18 mouse cellular contexts compared by ENCODE assay signal in the genomic region with DNA sequence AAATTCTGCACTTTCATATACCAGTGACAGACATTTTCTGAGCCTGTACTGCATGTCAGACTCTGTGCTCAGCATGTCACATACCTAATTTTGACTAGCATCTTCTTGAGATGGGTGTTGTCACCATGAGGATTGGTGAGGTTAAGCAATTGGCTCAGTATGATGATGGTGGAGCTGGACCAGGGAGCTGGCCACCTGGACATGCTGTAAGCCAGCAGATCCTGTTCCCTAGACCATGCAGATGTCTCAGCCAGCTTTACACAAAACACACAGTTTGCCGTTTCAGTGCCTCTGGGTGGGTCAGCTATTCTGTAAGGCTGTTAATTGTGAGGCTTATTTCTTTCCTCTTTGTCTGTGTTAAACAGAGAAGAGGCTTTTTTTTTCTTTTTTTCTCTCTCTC. TPM values are rescaled to one million over a fixed set of nuclear protein-coding genes. Genes with fewer than 3 reads are reported as not detected.
DNase-seq lines count a peak whose midpoint lies in the region; ATAC-seq and TF ChIP-seq lines count a peak whose summit lies in the region.
"Had no signal": no experiment of that assay in that cellular context is flagged by ENCODE, and none has a peak within 500 bp of the region (broad histone marks: within the 10 kb centered on the region; RNA-seq: fewer than 3 reads in every experiment).

No protein-coding gene starts in this region.

- H3K36me3 ChIP-seq in forebrain, embryonic 13.5 days (ENCODE audit: poor library complexity, severe bottlenecking): no peaks in the 10 kb centered on the region
- H3K36me3 ChIP-seq in midbrain, embryonic 14.5 days (ENCODE audit: control insufficient read depth, insufficient read depth, low read length): no peaks in the 10 kb centered on the region
- H3K36me3 ChIP-seq: neural tube, embryonic 12.5 days had no signal

- no peak for TF ChIP-seq CTCF in layer of hippocampus, adult 2 months (conservative IDR thresholded peaks at IDR 0.05)

- H3K4me2 ChIP-seq in forebrain, embryonic 13.5 days: no peak overlapping the region
- no peak overlapping the region for H3K4me2 ChIP-seq in midbrain, embryonic 14.5 days (ENCODE audit: low read length)
- H3K4me2 ChIP-seq: limb, embryonic 12.5 days; neural tube, embryonic 12.5 days had no signal

- no peak overlapping the region for H3K4me3 ChIP-seq in layer of hippocampus, adult 2 months
- H3K4me3 ChIP-seq in forebrain, embryonic 13.5 days: no peak overlapping the region
- H3K4me3 ChIP-seq in midbrain, embryonic 14.5 days (replicated peaks; ENCODE audit: low read depth, low read length): no peak overlapping the region
- H3K4me3 ChIP-seq: erythroblast, embryonic 14.5 days; heart, embryonic 10.5 days; limb, embryonic 12.5 days; neural tube, embryonic 12.5 days had no signal

- DNase-seq in cerebellum, adult 9-11 months: peak; percentile 58
- no peak for DNase-seq in cerebellum, adult 8-10 months
- DNase-seq in layer of hippocampus, adult 2 months (ENCODE audit: low spot score in 2 of 2): no peak
- DNase-seq in layer of hippocampus, adult 11-12 months (ENCODE audit: low spot score): no peak
- no peak for DNase-seq in midbrain, embryonic 14.5 days
- no peak for DNase-seq in kidney, postnatal 25 days
- no peak for DNase-seq in frontal cortex, postnatal 14 days (ENCODE audit: low spot score in 2 of 2)
- DNase-seq: embryo, embryonic 11 days; gastrocnemius, postnatal 10 days; kidney, adult 2 months; lung, postnatal 10 days had no signal

- ATAC-seq in forebrain, embryonic 13.5 days: no peak
- ATAC-seq in midbrain, embryonic 14.5 days (ENCODE audit: low FRiP score, low TSS enrichment): no peak
- ATAC-seq: activated CD4-positive, CD25-positive, alpha-beta regulatory T cell, adult 4 months had no signal

- no peaks in the 10 kb centered on the region for H3K27me3 ChIP-seq in forebrain, embryonic 13.5 days
- H3K27me3 ChIP-seq in midbrain, embryonic 14.5 days (ENCODE audit: control insufficient read depth, insufficient read depth, low read length): no peaks in the 10 kb centered on the region
- H3K27me3 ChIP-seq: limb, embryonic 12.5 days; neural tube, embryonic 12.5 days had no signal

- H3K4me1 ChIP-seq in forebrain, embryonic 13.5 days: peaks cover 55% of the 10 kb centered on the region
- H3K4me1 ChIP-seq in midbrain, embryonic 14.5 days (ENCODE audit: control insufficient read depth, insufficient read depth, low read length): peaks cover 12% of the 10 kb centered on the region

- H3K9me3 ChIP-seq in forebrain, embryonic 13.5 days (replicated peaks): no peaks in the 10 kb centered on the region
- H3K9me3 ChIP-seq in midbrain, embryonic 14.5 days (ENCODE audit: control insufficient read depth, low read length): no peaks in the 10 kb centered on the region
- H3K9me3 ChIP-seq: heart, embryonic 10.5 days; limb, embryonic 12.5 days; neural tube, embryonic 12.5 days had no signal

- H3K9ac ChIP-seq in forebrain, embryonic 13.5 days: peak overlapping the region; percentile 32; the same call in 1 of the 2 replicates
- H3K9ac ChIP-seq in midbrain, embryonic 14.5 days (replicated peaks; ENCODE audit: low read length): peak overlapping the region; percentile 20
- H3K9ac ChIP-seq: limb, embryonic 12.5 days; liver, embryonic 14.5 days; neural tube, embryonic 12.5 days had no signal

- 7% methylated on average over 1 of the region's 1 CpGs for WGBS in forebrain, embryonic 13.5 days
- 31% methylated on average over 1 of the region's 1 CpGs for WGBS in midbrain, embryonic 14.5 days

- peak overlapping the region; percentile 77 for H3K27ac ChIP-seq in layer of hippocampus, adult 2 months
- peak overlapping the region; percentile 65 for H3K27ac ChIP-seq in forebrain, embryonic 13.5 days
- peak overlapping the region; percentile 49 for H3K27ac ChIP-seq in midbrain, embryonic 14.5 days (replicated peaks; ENCODE audit: low read depth, low read length)
- H3K27ac ChIP-seq: heart, embryonic 10.5 days; limb, embryonic 12.5 days; liver, embryonic 14.5 days; neural tube, embryonic 12.5 days had no signal

RNA-seq across cellular contexts. Expression of a gene that starts 31.2 kb away (rescaled TPM):
- total RNA-seq in layer of hippocampus, adult 2 months (2021): 100 to 1,000 TPM; 206 to 215 TPM
- 22.4 and 24.9 TPM in 2 replicates for polyA plus RNA-seq in forebrain, embryonic 13.5 days (2015; fragmentation: Nextera tagmentation; extraction: Ambion mirVana)
- polyA plus RNA-seq in midbrain, embryonic 14.5 days (2014; fragmentation: Nextera tagmentation; extraction: Ambion mirVana): 20.4 and 32.4 TPM in 2 replicates
